Mouse (Mus musculus): ENCODE measurements around the gene Gm11437.

DNA sequence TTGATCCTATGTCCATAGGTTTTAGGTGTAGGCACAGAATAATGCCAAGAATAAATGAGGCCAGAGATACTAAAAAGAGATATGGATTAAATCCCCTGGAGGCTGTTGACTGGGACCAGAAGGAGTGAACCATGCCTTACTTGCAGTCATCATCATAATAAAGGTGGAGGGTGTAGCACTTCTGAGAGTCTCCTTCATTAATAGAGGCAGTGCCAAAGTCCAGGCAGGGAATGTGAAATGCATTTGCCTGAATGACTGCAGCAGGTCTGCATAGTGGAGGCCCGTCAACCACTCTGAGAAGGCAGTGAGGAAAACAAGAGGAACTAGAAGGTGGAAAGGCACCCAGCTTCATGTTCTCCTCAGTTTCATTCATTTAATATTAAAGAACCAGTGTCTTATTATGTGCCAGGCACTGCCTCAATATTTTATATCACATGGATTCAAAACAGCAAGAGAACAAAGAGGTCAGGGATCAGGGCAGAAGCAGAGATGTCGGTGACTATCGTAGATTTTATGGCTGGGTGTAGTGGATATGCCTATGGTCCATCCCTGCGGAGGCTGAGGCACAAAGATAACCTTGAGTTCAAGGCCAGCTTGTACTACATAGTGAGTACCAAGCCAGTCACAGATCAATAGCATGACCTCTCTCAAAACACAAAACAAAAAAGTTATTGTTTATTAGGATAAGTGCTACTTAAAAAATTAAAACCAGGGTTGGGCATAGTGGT, 10.6 kb downstream of the Gm11437 start:
- TF ChIP-seq CTCF (IDR thresholded peaks at IDR 0.05; ENCODE audit: low read depth) (no peak), EP300 (optimal IDR thresholded peaks at IDR 0.05) (no peak)
